Mouse (Mus musculus) heart, embryonic 16.5 days (tissue): Measurements from ENCODE around the gene Rtcb. TPM values are rescaled to one million over a fixed set of nuclear protein-coding genes. Genes with fewer than 3 reads are reported as not detected.
A peak's percentile ranks its signal among the peaks of the same experiment; 100 is the strongest.

Experiments
- ATAC-seq: fragments of 200-750 bp; cut with Nextera tagmentation; replicated peaks from 2 replicates; pipeline ENCODE4 v1.8.0; 2017; ENCODE audit warnings: moderate number of reproducible peaks; ENCODE audit not compliant: insufficient read depth, low FRiP score; ENCODE audit errors: extremely low read depth
- H3K27ac ChIP-seq: fragments of 300-500 bp; sonication (generic); 2 replicates; pipeline ENCODE4 v1.5.1; 2014; ENCODE audit warnings: mild to moderate bottlenecking, low read length, control low read depth, moderate library complexity
- H3K27me3 ChIP-seq: fragments of 300-500 bp; sonication (generic); 2 replicates; pipeline ENCODE4 v1.6.1; 2014; ENCODE audit warnings: low read length, mixed read lengths; ENCODE audit not compliant: control insufficient read depth, insufficient read depth
- H3K36me3 ChIP-seq: fragments of 300-500 bp; sonication (generic); 2 replicates; pipeline ENCODE4 v1.6.1; 2014; ENCODE audit not compliant: control insufficient read depth, insufficient read depth
- H3K4me1 ChIP-seq: fragments of 300-500 bp; sonication (generic); 2 replicates; pipeline ENCODE4 v1.6.1; 2014; ENCODE audit warnings: low read length, mixed read lengths; ENCODE audit not compliant: control insufficient read depth, insufficient read depth
- H3K4me2 ChIP-seq: fragments of 300-500 bp; sonication (generic); 2 replicates; pipeline ENCODE4 v1.6.1; 2014; ENCODE audit warnings: low read depth, mild to moderate bottlenecking, control low read depth, low read length
- H3K4me3 ChIP-seq: fragments of 300-500 bp; sonication (generic); 2 replicates; pipeline ENCODE4 v1.5.1; 2014; ENCODE audit warnings: mild to moderate bottlenecking, control low read depth, low read length
- H3K9ac ChIP-seq: fragments of 300-500 bp; sonication (generic); 2 replicates; pipeline ENCODE4 v1.6.1; 2014; ENCODE audit warnings: low read length, control low read depth
- H3K9me3 ChIP-seq: fragments of 300-500 bp; sonication (generic); replicated peaks from 2 replicates; pipeline ENCODE4 v1.6.1; 2016; ENCODE audit warnings: low read length; ENCODE audit not compliant: control insufficient read depth
- WGBS: fragments of 180-500 bp; shearing (Covaris S2); extraction: QIAGEN DNeasy Blood & Tissue Kit; methylation state at CpG from one replicate; pipeline ENCODE4 v1.1.7; 2014; 5-methylcytosine and 5-hydroxymethylcytosine counted together
- polyA plus RNA-seq: library from polyadenylated mRNA; unstranded; fragments of >200 nt; fragmentation: Nextera tagmentation; extraction: Ambion mirVana; gene quantifications from 2 replicates; pipeline ENCODE4 v1.2.1, GENCODE M21; 2015

Rtcb gene
- polyA plus RNA-seq, 1 experiment from 2014 or later = 126 TPM

- Histone ChIP-seq H3K9ac (no peak overlapping the region), H3K4me1 (peaks cover 6% of the 10 kb centered on the region), H3K4me2 (no peak overlapping the region), H3K36me3 (peaks cover 29% of the 10 kb centered on the region), H3K27ac (no peak overlapping the region), H3K9me3 (no peaks in the 10 kb centered on the region), H3K4me3 (no peak overlapping the region), H3K27me3 (no peaks in the 10 kb centered on the region)
- whole genome bisulfite sequencing = 75% methylated on average over 3 of the region's 3 CpGs
- ATAC-seq = no peak
Measured at GRCm38 (mm10) chr10:85953401-85953800, 4.2 kb downstream of the Rtcb start.

- no peak overlapping the region for H3K9ac ChIP-seq
- 84% methylated on average over 6 of the region's 6 CpGs for WGBS
- H3K9me3 ChIP-seq = no peaks in the 10 kb centered on the region
- peaks cover 37% of the 10 kb centered on the region for H3K36me3 ChIP-seq
- ATAC-seq = no peak
- no peak overlapping the region for H3K27ac ChIP-seq
- no peak overlapping the region for H3K4me2 ChIP-seq
- no peaks in the 10 kb centered on the region for H3K27me3 ChIP-seq
- H3K4me1 ChIP-seq = peaks cover 6% of the 10 kb centered on the region
- H3K4me3 ChIP-seq = no peak overlapping the region
Measured at GRCm38 (mm10) chr10:85951765-85952443, 5.7 kb downstream of the Rtcb start.

- no peaks in the 10 kb centered on the region for H3K4me1 ChIP-seq
- H3K9ac ChIP-seq = no peak overlapping the region
- no peaks in the 10 kb centered on the region for H3K9me3 ChIP-seq
- no peak overlapping the region for H3K27ac ChIP-seq
- H3K4me3 ChIP-seq = no peak overlapping the region
- peaks cover 57% of the 10 kb centered on the region for H3K36me3 ChIP-seq
- H3K27me3 ChIP-seq = no peaks in the 10 kb centered on the region
- WGBS = 95% methylated on average over 8 of the region's 8 CpGs
- no peak for ATAC-seq
- no peak overlapping the region for H3K4me2 ChIP-seq
Measured at GRCm38 (mm10) chr10:85948483-85949196, 9.0 kb downstream of the Rtcb start.

- no peak overlapping the region for H3K4me3 ChIP-seq
- no peak for ATAC-seq
- peaks cover 6% of the 10 kb centered on the region for H3K9me3 ChIP-seq
- H3K9ac ChIP-seq = no peak overlapping the region
- no peaks in the 10 kb centered on the region for H3K4me1 ChIP-seq
- H3K27me3 ChIP-seq = no peaks in the 10 kb centered on the region
- H3K36me3 ChIP-seq = peaks cover 51% of the 10 kb centered on the region
- no peak overlapping the region for H3K27ac ChIP-seq
- WGBS = 93% methylated on average over 6 of the region's 6 CpGs
- no peak overlapping the region for H3K4me2 ChIP-seq
Measured at GRCm38 (mm10) chr10:85936280-85936965, 21.2 kb downstream of the Rtcb start.

GRCm38 (mm10) chr10:85929962-85930361, 27.7 kb downstream of the Rtcb start:
- no peak overlapping the region for H3K4me3 ChIP-seq
- no peak overlapping the region for H3K4me2 ChIP-seq
- no peak for ATAC-seq
- H3K27ac ChIP-seq = no peak overlapping the region
- H3K9ac ChIP-seq = no peak overlapping the region
- 86% methylated on average over 11 of the region's 11 CpGs for WGBS
- no peaks in the 10 kb centered on the region for H3K36me3 ChIP-seq
- H3K9me3 ChIP-seq = no peaks in the 10 kb centered on the region
- peaks cover 10% of the 10 kb centered on the region for H3K4me1 ChIP-seq
- peaks cover 11% of the 10 kb centered on the region; the same call in 1 of the 2 replicates for H3K27me3 ChIP-seq

GRCm38 (mm10) chr10:85929208-85929591, 28.4 kb downstream of the Rtcb start:
- Histone ChIP-seq H3K9me3 (no peaks in the 10 kb centered on the region), H3K27me3 (peaks cover 11% of the 10 kb centered on the region; the same call in 1 of the 2 replicates), H3K4me2 (peak overlapping the region; percentile 84), H3K4me3 (no peak overlapping the region), H3K27ac (no peak overlapping the region), H3K9ac (no peak overlapping the region), H3K4me1 (peaks cover 10% of the 10 kb centered on the region), H3K36me3 (no peaks in the 10 kb centered on the region)
- WGBS = 54% methylated on average over 11 of the region's 11 CpGs
- ATAC-seq = no peak

GRCm38 (mm10) chr10:85928499-85929207, 29.0 kb downstream of the Rtcb start:
- Histone ChIP-seq H3K9me3 (no peaks in the 10 kb centered on the region), H3K9ac (peak overlapping the region; percentile 35; the same call in 1 of the 2 replicates), H3K4me1 (peaks cover 10% of the 10 kb centered on the region), H3K36me3 (no peaks in the 10 kb centered on the region), H3K4me2 (peak overlapping the region; percentile 84), H3K27me3 (peaks cover 11% of the 10 kb centered on the region; the same call in 1 of the 2 replicates), H3K27ac (no peak overlapping the region), H3K4me3 (peak overlapping the region; percentile 57)
- WGBS = under 1% methylated on average over 63 of the region's 63 CpGs
- peak; percentile 70 for ATAC-seq

GRCm38 (mm10) chr10:85927676-85928445, 29.8 kb downstream of the Rtcb start, which contains the start of gene Ascl4:
Gene Ascl4, plus strand, starts transcription at chr10:85927681.
- Histone ChIP-seq H3K9me3 (no peaks in the 10 kb centered on the region), H3K27me3 (peaks cover 11% of the 10 kb centered on the region; the same call in 1 of the 2 replicates), H3K9ac (peak within 1 kb of the TSS; percentile 7; the same call in 1 of the 2 replicates), H3K4me1 (peaks cover 10% of the 10 kb centered on the region), H3K4me3 (peak within 1 kb of the TSS; percentile 57), H3K36me3 (no peaks in the 10 kb centered on the region), H3K4me2 (peak within 1 kb of the TSS; percentile 84), H3K27ac (no peak within 1 kb of the TSS)
- 1% methylated on average over 23 of the region's 23 CpGs for WGBS
- no peak for ATAC-seq
